Mouse (Mus musculus): ENCODE measurements around the gene Tmem192. TPM values are rescaled to one million over a fixed set of nuclear protein-coding genes. Genes with fewer than 3 reads are reported as not detected.

Gene Tmem192
- polyA plus RNA-seq, 1 experiment from 2014 or later = 31.6 TPM

DNA sequence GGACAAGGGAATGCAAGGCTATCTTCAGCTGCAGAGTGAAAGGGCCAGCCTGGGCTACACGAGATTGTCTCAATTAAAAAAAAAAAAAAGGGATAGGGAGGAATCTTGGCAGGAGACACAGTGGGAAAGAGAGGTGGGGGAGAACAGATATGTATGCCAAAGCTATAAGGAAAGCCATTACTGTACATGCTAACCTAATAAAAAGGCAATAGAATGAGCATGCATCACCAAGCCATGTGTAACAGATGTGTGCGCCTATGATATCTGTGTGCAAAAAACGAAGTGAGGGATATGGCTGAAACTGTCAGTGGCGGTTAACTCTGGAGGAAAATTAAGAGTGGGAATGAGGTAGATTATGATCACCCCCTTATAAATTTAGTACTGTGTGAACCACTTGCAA lies 21.2 kb upstream of the Tmem192 start:
- no peaks in the 10 kb centered on the region for H3K36me3 ChIP-seq (ENCODE audit: control insufficient read depth, insufficient read depth)
- no peak for ATAC-seq (replicated peaks; ENCODE audit: extremely low read depth, insufficient read depth, low FRiP score)
- H3K9ac ChIP-seq (ENCODE audit: low read length) = no peak overlapping the region
- WGBS = 79% methylated on average over 4 of the region's 4 CpGs
- no peak overlapping the region for H3K4me2 ChIP-seq (ENCODE audit: low read depth, low read length)
- no peaks in the 10 kb centered on the region for H3K9me3 ChIP-seq (replicated peaks; ENCODE audit: control insufficient read depth, low read length)
- no peaks in the 10 kb centered on the region for H3K4me1 ChIP-seq (ENCODE audit: control insufficient read depth, insufficient read depth, low read length)
- H3K4me3 ChIP-seq (ENCODE audit: low read length) = no peak overlapping the region
- no peak overlapping the region for H3K27ac ChIP-seq (ENCODE audit: low read length)
- H3K27me3 ChIP-seq (ENCODE audit: control insufficient read depth, insufficient read depth, low read length) = no peaks in the 10 kb centered on the region

DNA sequence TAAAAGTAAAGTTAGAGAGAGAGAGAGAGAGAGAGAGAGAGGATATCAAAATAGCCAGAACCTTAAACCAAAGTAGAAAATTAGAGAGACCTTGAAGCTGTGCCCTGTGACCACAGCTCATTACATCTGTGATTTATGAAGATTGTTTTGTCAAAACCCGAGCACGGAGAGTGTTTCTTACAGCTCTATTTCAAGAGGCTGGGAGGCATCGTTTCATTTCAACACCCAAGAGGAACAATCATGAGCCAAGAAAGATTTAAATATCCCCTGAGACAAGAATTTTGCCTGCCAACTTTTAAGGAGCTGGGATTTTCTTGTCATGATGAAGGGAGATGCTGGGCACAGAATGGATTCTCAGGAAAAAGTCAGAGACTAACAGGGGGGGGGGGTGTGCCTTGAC lies 20.6 kb upstream of the Tmem192 start:
- 43% methylated on average over 3 of the region's 3 CpGs for WGBS

DNA sequence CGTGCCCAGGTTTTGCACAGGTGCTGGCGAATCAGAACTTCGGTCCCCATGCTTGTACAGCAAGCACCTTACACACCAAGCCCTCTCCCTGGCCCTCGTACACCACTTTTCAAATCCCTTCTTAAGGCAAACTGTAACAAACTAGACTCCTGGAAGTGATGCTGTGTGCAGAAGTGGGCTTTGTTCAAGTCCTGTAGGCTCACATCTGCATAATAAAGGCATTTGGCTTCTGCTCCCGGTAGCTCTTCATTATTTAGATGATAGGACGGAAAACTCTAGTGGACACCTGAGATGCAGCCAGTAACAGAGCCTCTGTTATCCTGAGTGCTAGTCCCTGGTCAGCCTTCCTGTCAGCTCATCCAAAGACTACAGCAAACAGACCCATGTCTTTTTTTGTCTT lies 18.0 kb upstream of the Tmem192 start:
- 88% methylated on average over 6 of the region's 6 CpGs for WGBS
- Histone ChIP-seq H3K27me3 (ENCODE audit: control insufficient read depth, insufficient read depth, low read length) (no peaks in the 10 kb centered on the region), H3K4me3 (ENCODE audit: low read length) (no peak overlapping the region), H3K4me2 (ENCODE audit: low read depth, low read length) (no peak overlapping the region), H3K9ac (ENCODE audit: low read length) (no peak overlapping the region), H3K27ac (ENCODE audit: low read length) (no peak overlapping the region), H3K9me3 (replicated peaks; ENCODE audit: control insufficient read depth, low read length) (no peaks in the 10 kb centered on the region), H3K4me1 (ENCODE audit: control insufficient read depth, insufficient read depth, low read length) (no peaks in the 10 kb centered on the region), H3K36me3 (ENCODE audit: control insufficient read depth, insufficient read depth) (no peaks in the 10 kb centered on the region)
- ATAC-seq (replicated peaks; ENCODE audit: extremely low read depth, insufficient read depth, low FRiP score) = no peak

More for the DNA sequence above, 20.6 kb upstream of the Tmem192 start:
- Histone ChIP-seq H3K4me3 (ENCODE audit: low read length) (no peak overlapping the region), H3K9ac (ENCODE audit: low read length) (no peak overlapping the region), H3K4me2 (ENCODE audit: low read depth, low read length) (no peak overlapping the region), H3K36me3 (ENCODE audit: control insufficient read depth, insufficient read depth) (no peaks in the 10 kb centered on the region), H3K9me3 (replicated peaks; ENCODE audit: control insufficient read depth, low read length) (no peaks in the 10 kb centered on the region), H3K4me1 (ENCODE audit: control insufficient read depth, insufficient read depth, low read length) (no peaks in the 10 kb centered on the region), H3K27ac (ENCODE audit: low read length) (no peak overlapping the region), H3K27me3 (ENCODE audit: control insufficient read depth, insufficient read depth, low read length) (no peaks in the 10 kb centered on the region)
- no peak for ATAC-seq (replicated peaks; ENCODE audit: extremely low read depth, insufficient read depth, low FRiP score)

DNA sequence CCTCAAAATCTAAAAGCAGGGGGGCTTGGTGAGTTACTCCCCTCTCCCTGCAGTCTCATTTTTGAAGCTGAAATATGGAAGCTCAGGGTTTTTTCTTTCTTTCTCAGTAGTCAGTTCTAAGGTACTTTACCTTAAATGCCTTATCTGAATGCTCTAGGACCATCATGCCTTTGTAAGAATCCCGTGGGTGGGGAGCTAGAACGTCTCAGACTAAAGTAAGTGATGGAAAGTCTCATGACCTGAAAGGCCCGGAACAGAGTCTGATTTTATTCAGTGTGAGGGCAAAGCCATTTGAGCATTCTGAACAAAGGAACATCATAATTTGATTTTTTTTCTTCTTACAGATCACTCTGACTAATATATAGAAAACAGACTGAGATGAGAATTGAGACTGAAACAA lies 12.0 kb upstream of the Tmem192 start:
- ATAC-seq (replicated peaks; ENCODE audit: extremely low read depth, insufficient read depth, low FRiP score) = no peak
- Histone ChIP-seq H3K27me3 (ENCODE audit: control insufficient read depth, insufficient read depth, low read length) (no peaks in the 10 kb centered on the region), H3K9me3 (replicated peaks; ENCODE audit: control insufficient read depth, low read length) (no peaks in the 10 kb centered on the region), H3K4me2 (ENCODE audit: low read depth, low read length) (no peak overlapping the region), H3K4me1 (ENCODE audit: control insufficient read depth, insufficient read depth, low read length) (no peaks in the 10 kb centered on the region), H3K9ac (ENCODE audit: low read length) (no peak overlapping the region), H3K4me3 (ENCODE audit: low read length) (no peak overlapping the region), H3K27ac (ENCODE audit: low read length) (no peak overlapping the region), H3K36me3 (ENCODE audit: control insufficient read depth, insufficient read depth) (no peaks in the 10 kb centered on the region)
- WGBS = 62% methylated on average over 3 of the region's 3 CpGs

DNA sequence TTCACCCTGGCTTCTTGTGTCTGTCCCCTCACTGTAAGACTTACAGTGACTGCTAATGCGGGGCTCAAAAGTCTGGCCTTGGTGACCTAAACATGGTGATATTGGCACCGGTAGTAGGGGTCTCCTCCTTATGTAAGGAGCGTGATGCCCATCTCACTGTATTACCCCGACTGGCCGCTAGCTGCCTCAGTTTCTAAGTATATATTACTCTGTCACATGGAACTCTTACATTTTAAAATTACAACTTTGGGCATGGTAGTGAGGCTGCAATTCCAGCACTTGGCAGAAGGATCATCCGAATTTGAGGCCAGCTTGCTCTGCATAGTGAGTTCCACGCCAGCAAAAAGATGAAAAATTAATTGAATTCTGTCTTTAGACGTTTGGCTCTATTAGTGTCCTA lies 6.0 kb upstream of the Tmem192 start:
- ATAC-seq (replicated peaks; ENCODE audit: extremely low read depth, insufficient read depth, low FRiP score) = no peak
- no peak overlapping the region for H3K27ac ChIP-seq (ENCODE audit: low read length)
- no peaks in the 10 kb centered on the region for H3K36me3 ChIP-seq (ENCODE audit: control insufficient read depth, insufficient read depth)
- H3K4me2 ChIP-seq (ENCODE audit: low read depth, low read length) = no peak overlapping the region
- H3K4me1 ChIP-seq (ENCODE audit: control insufficient read depth, insufficient read depth, low read length) = no peaks in the 10 kb centered on the region
- H3K9ac ChIP-seq (ENCODE audit: low read length) = no peak overlapping the region
- H3K27me3 ChIP-seq (ENCODE audit: control insufficient read depth, insufficient read depth, low read length) = peaks cover 3% of the 10 kb centered on the region; the same call in 1 of the 2 replicates
- no peak overlapping the region for H3K4me3 ChIP-seq (ENCODE audit: low read length)
- peaks cover 2% of the 10 kb centered on the region; the same call in 1 of the 2 replicates for H3K9me3 ChIP-seq (replicated peaks; ENCODE audit: control insufficient read depth, low read length)
- 72% methylated on average over 8 of the region's 8 CpGs for WGBS

DNA sequence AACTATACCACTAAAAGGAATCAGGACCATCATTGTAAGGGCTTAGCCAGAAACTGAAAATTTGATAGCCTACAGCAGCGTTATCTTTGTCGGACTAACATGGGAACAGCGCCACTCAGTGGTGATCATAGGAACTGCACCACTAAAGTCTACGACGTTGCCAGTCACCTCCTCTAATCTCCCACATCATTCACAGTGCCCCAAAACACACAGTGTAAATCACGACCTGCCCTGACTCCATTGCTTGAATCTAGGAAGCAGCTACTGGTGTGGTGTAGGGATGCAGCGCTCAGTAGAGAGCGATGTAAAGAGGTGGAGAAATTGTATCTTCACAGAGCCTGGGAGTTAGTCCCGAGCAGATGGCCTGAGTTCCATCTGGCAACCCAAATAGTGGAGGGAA lies 5.5 kb upstream of the Tmem192 start:
- Histone ChIP-seq H3K9me3 (replicated peaks; ENCODE audit: control insufficient read depth, low read length) (peaks cover 2% of the 10 kb centered on the region; the same call in 1 of the 2 replicates), H3K36me3 (ENCODE audit: control insufficient read depth, insufficient read depth) (no peaks in the 10 kb centered on the region), H3K4me1 (ENCODE audit: control insufficient read depth, insufficient read depth, low read length) (no peaks in the 10 kb centered on the region), H3K27ac (ENCODE audit: low read length) (no peak overlapping the region), H3K27me3 (ENCODE audit: control insufficient read depth, insufficient read depth, low read length) (peaks cover 3% of the 10 kb centered on the region; the same call in 1 of the 2 replicates), H3K9ac (ENCODE audit: low read length) (no peak overlapping the region), H3K4me3 (ENCODE audit: low read length) (no peak overlapping the region), H3K4me2 (ENCODE audit: low read depth, low read length) (no peak overlapping the region)
- no peak for ATAC-seq (replicated peaks; ENCODE audit: extremely low read depth, insufficient read depth, low FRiP score)
- WGBS = 14% methylated on average over 9 of the region's 9 CpGs

DNA sequence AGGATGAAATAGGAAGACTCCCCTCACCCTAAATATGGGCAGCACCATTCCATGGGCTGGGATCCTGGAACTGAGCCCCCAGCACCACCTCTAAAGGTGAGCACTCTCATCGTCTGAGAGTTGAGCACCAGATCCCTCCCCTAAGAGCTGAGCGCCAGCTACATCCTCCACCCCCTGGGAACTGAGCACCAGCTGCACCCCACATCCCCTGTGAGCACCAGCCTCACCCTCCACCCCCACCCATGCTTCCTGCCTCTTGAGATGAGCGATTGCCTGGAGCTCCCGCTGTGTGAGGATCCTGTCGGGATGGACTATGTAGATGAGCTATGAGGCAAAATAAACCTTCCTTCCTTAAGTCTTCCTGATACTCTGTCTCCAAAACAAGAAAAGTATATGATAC lies 4.0 kb upstream of the Tmem192 start:
- Histone ChIP-seq H3K9me3 (replicated peaks; ENCODE audit: control insufficient read depth, low read length) (peaks cover 2% of the 10 kb centered on the region; the same call in 1 of the 2 replicates), H3K4me2 (ENCODE audit: low read depth, low read length) (no peak overlapping the region), H3K27ac (ENCODE audit: low read length) (no peak overlapping the region), H3K9ac (ENCODE audit: low read length) (no peak overlapping the region), H3K36me3 (ENCODE audit: control insufficient read depth, insufficient read depth) (no peaks in the 10 kb centered on the region), H3K4me1 (ENCODE audit: control insufficient read depth, insufficient read depth, low read length) (no peaks in the 10 kb centered on the region), H3K4me3 (ENCODE audit: low read length) (no peak overlapping the region), H3K27me3 (ENCODE audit: control insufficient read depth, insufficient read depth, low read length) (peaks cover 3% of the 10 kb centered on the region; the same call in 1 of the 2 replicates)
- no peak for ATAC-seq (replicated peaks; ENCODE audit: extremely low read depth, insufficient read depth, low FRiP score)
- WGBS = 20% methylated on average over 5 of the region's 5 CpGs

DNA sequence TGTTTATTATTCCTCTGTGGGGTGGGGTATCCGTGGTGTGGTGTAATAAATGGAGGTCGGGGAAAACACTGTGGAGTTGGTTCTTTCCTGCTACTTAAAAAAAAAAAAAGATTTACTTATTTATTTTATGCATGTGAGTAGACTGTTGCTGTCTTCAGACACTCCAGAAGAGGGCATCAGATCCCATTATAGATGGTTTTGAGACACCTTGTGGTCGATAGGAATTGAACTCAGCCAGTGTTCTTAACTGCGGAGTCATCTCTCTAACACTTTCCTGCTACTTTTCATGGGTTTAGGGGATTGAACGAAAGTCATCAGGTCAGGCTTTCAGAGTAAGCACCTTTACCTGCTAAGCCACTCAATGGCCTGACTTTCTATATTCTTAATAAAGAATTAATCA lies 2.2 kb upstream of the Tmem192 start:
- Histone ChIP-seq H3K4me1 (ENCODE audit: control insufficient read depth, insufficient read depth, low read length) (no peaks in the 10 kb centered on the region), H3K4me2 (ENCODE audit: low read depth, low read length) (no peak overlapping the region), H3K4me3 (ENCODE audit: low read length) (no peak overlapping the region), H3K27me3 (ENCODE audit: control insufficient read depth, insufficient read depth, low read length) (peaks cover 3% of the 10 kb centered on the region; the same call in 1 of the 2 replicates), H3K9ac (ENCODE audit: low read length) (no peak overlapping the region), H3K27ac (ENCODE audit: low read length) (no peak overlapping the region), H3K36me3 (ENCODE audit: control insufficient read depth, insufficient read depth) (no peaks in the 10 kb centered on the region), H3K9me3 (replicated peaks; ENCODE audit: control insufficient read depth, low read length) (peaks cover 2% of the 10 kb centered on the region; the same call in 1 of the 2 replicates)
- WGBS = 35% methylated on average over 5 of the region's 5 CpGs
- no peak for ATAC-seq (replicated peaks; ENCODE audit: extremely low read depth, insufficient read depth, low FRiP score)

DNA sequence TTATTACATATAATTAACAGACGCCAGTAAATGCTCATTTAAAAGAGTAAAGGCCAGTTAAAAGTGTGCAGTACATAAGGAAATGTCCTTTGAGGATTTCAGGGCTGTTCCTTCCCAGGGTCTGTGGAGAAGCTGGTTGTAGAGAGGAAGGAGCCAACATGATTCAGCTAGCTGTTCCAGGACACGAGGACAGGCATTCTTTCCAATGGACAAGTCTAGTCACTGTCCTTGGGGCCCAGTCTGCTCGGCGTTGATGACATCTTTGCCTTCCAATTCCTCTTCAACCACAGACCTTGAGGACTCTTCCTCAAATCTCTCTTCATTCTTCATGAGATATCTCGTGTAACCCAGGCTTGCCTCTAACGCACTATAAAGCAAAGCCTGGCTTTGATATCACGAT lies 1.4 kb upstream of the Tmem192 start:
- Histone ChIP-seq H3K27me3 (ENCODE audit: control insufficient read depth, insufficient read depth, low read length) (peaks cover 3% of the 10 kb centered on the region; the same call in 1 of the 2 replicates), H3K27ac (ENCODE audit: low read length) (no peak overlapping the region), H3K9ac (ENCODE audit: low read length) (no peak overlapping the region), H3K4me2 (ENCODE audit: low read depth, low read length) (no peak overlapping the region), H3K9me3 (replicated peaks; ENCODE audit: control insufficient read depth, low read length) (peaks cover under 1% of the 10 kb centered on the region; the same call in 1 of the 2 replicates), H3K4me1 (ENCODE audit: control insufficient read depth, insufficient read depth, low read length) (no peaks in the 10 kb centered on the region), H3K4me3 (ENCODE audit: low read length) (no peak overlapping the region), H3K36me3 (ENCODE audit: control insufficient read depth, insufficient read depth) (no peaks in the 10 kb centered on the region)
- 70% methylated on average over 7 of the region's 7 CpGs for WGBS
- no peak for ATAC-seq (replicated peaks; ENCODE audit: extremely low read depth, insufficient read depth, low FRiP score)

Measured in heart, embryonic 16.5 days (tissue).